8 mouse cellular contexts compared by ENCODE assay signal in the genomic region with DNA sequence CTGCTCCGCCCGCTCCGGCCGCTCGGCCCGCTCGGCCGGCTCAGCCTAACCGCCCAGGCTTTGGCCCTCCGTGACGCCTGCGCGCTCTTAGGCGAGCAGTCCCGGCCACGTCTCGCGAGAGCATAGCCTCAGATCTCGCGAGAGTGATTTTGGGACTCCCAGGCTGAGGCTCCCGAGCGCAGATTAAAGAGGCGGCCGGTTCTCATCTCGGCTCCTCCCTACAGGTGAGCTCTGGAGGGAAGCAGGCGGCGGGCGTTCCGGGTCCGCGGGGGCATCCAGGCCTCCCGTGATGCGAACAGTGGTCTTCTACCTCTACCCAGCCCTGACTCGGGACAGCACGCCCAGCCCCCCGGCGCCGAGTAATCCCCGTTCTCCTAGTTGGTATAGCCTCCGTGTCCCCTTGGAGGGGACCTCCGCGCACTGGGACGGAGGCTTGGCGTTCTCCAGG. TPM values are rescaled to one million over a fixed set of nuclear protein-coding genes. Genes with fewer than 3 reads are reported as not detected.
DNase-seq lines count a peak whose midpoint lies in the region; ATAC-seq lines count a peak whose summit lies in the region.

A gene (minus strand): TSS at position 89 of the 448 bp plus-strand sequence.

- WGBS in hindbrain, embryonic 13.5 days, result 11% methylated on average over 44 of the region's 44 CpGs

- peaks cover 27% of the 10 kb centered on the region; the same call in 1 of the 2 replicates for H3K27me3 ChIP-seq in hindbrain, embryonic 13.5 days

- ATAC-seq in hindbrain, embryonic 13.5 days (ENCODE audit: low FRiP score), result peak; percentile 99

- H3K4me2 ChIP-seq in hindbrain, embryonic 13.5 days, result peak within 1 kb of the TSS; percentile 59

- peak within 1 kb of the TSS; percentile 88 for H3K27ac ChIP-seq in hindbrain, embryonic 13.5 days

- H3K4me3 ChIP-seq in hindbrain, embryonic 13.5 days, result peak within 1 kb of the TSS; percentile 58

- H3K9ac ChIP-seq in hindbrain, embryonic 13.5 days, result peak within 1 kb of the TSS; percentile 83

- DNase-seq in NIH3T3 (ENCODE audit: low read depth), result peak; percentile 96
- DNase-seq in cerebellum, postnatal 10 days, result peak; percentile 93 to 95
- peak; percentile 82 to 85 for DNase-seq in frontal cortex, postnatal 10 days (ENCODE audit: low spot score in 2 of 2)
- peak; percentile 64 to 76 for DNase-seq in layer of hippocampus, postnatal 25 days (ENCODE audit: extremely low spot score in 1 of 2, low spot score in 1 of 2)
- peak; percentile 94 for DNase-seq in lung, postnatal 25 days (ENCODE audit: low spot score)
- DNase-seq in retina, embryonic 14.5 days (ENCODE audit: low spot score), result peak; percentile 90
- peak; percentile 88 for DNase-seq in thymus, postnatal 4 days

- peaks cover 15% of the 10 kb centered on the region for H3K4me1 ChIP-seq in hindbrain, embryonic 13.5 days (replicated peaks)

- no peaks in the 10 kb centered on the region for H3K36me3 ChIP-seq in hindbrain, embryonic 13.5 days

- H3K9me3 ChIP-seq in hindbrain, embryonic 13.5 days, result no peaks in the 10 kb centered on the region

RNA-seq across cellular contexts. Expression of the gene that starts here (rescaled TPM):
- polyA plus RNA-seq in hindbrain, embryonic 13.5 days (2015; fragmentation: Nextera tagmentation; extraction: Ambion mirVana), result 7.3 and 8.5 TPM in 2 replicates
- 1 to 10 TPM; 4.5 to 5.1 TPM for total RNA-seq in layer of hippocampus, postnatal 25 days (2021)

Comparison
In these comparisons a context has a peak if more than half of its experiments do, and no peak if none do; other contexts are left out.
1. Peak in every context shown above with its lines: DNase-seq, ATAC-seq, H3K4me3 ChIP-seq and H3K27ac ChIP-seq.